ENCODE assay signal across 13 mouse cellular contexts in genomic region chr2:144177268-144177667, GRCm38 (mm10).
A peak's percentile ranks its signal among the peaks of the same experiment; 100 is the strongest.
DNase-seq lines count a peak whose midpoint lies in the region; ATAC-seq and TF ChIP-seq lines count a peak whose summit lies in the region.
"Had no signal": no experiment of that assay in that cellular context is flagged by ENCODE, and none has a peak within 500 bp of the region (broad histone marks: within the 10 kb centered on the region; RNA-seq: fewer than 3 reads in every experiment).

No protein-coding gene starts in this region.

- H3K4me3 ChIP-seq in thymus, adult 2 months (ENCODE audit: control insufficient read depth, insufficient read depth, low read length), result no peak overlapping the region
- H3K4me3 ChIP-seq in heart, embryonic 10.5 days, result peak overlapping the region; percentile 19
- H3K4me3 ChIP-seq in liver, embryonic 11.5 days (ENCODE audit: low read depth, low read length), result no peak overlapping the region
- no peak overlapping the region for H3K4me3 ChIP-seq in midbrain, embryonic 13.5 days (replicated peaks)
- H3K4me3 ChIP-seq: erythroblast, embryonic 14.5 days had no signal

- DNase-seq in thymus, adult 2 months, result no peak
- no peak for DNase-seq in thymus, postnatal 0 days (ENCODE audit: low spot score)
- DNase-seq in heart, embryonic 10.5 days (ENCODE audit: low spot score), result peak; percentile 91
- peak; percentile 54 for DNase-seq in liver, embryonic 11.5 days (ENCODE audit: low spot score)
- no peak for DNase-seq in layer of hippocampus, adult 11-12 months (ENCODE audit: low spot score)
- DNase-seq in testis, postnatal 10 days (ENCODE audit: low spot score), result no peak
- DNase-seq: cerebellum, adult 11 months; kidney, adult 9 months; thymus, adult 18-20 months had no signal

- TF ChIP-seq CTCF in thymus, adult 2 months (IDR thresholded peaks at IDR 0.05; ENCODE audit: borderline replicate concordance, control insufficient read depth, extremely low read depth, insufficient read depth, low read length, poor library complexity), result no peak

- H3K27me3 ChIP-seq in thymus, adult 2 months (ENCODE audit: control insufficient read depth, insufficient read depth, low read length), result no peaks in the 10 kb centered on the region
- no peaks in the 10 kb centered on the region for H3K27me3 ChIP-seq in heart, embryonic 10.5 days (ENCODE audit: insufficient read depth, poor library complexity, severe bottlenecking)
- no peaks in the 10 kb centered on the region for H3K27me3 ChIP-seq in liver, embryonic 11.5 days (replicated peaks; ENCODE audit: control insufficient read depth, insufficient read depth, low read length)
- no peaks in the 10 kb centered on the region for H3K27me3 ChIP-seq in midbrain, embryonic 13.5 days

- WGBS in thymus, adult 2 months, result 93% methylated on average over 6 of the region's 6 CpGs
- WGBS in heart, embryonic 10.5 days, result 14% methylated on average over 6 of the region's 6 CpGs
- WGBS in liver, embryonic 11.5 days, result 17% methylated on average over 6 of the region's 6 CpGs
- WGBS in midbrain, embryonic 13.5 days, result 51% methylated on average over 6 of the region's 6 CpGs

- H3K9me3 ChIP-seq in heart, embryonic 10.5 days, result no peaks in the 10 kb centered on the region
- H3K9me3 ChIP-seq in liver, embryonic 11.5 days (ENCODE audit: control insufficient read depth, low read length), result no peaks in the 10 kb centered on the region
- no peaks in the 10 kb centered on the region for H3K9me3 ChIP-seq in midbrain, embryonic 13.5 days

- no peak for TF ChIP-seq POLR2A in thymus, adult 2 months (IDR thresholded peaks at IDR 0.05; ENCODE audit: control insufficient read depth, extremely low read depth, insufficient read depth, low read length, poor library complexity)

- no peaks in the 10 kb centered on the region for H3K36me3 ChIP-seq in thymus, adult 2 months (ENCODE audit: control insufficient read depth, insufficient read depth, low read length)
- no peaks in the 10 kb centered on the region for H3K36me3 ChIP-seq in heart, embryonic 10.5 days
- H3K36me3 ChIP-seq in liver, embryonic 11.5 days (ENCODE audit: control insufficient read depth, insufficient read depth, low read length), result no peaks in the 10 kb centered on the region
- H3K36me3 ChIP-seq in midbrain, embryonic 13.5 days, result no peaks in the 10 kb centered on the region

- H3K9ac ChIP-seq in liver, embryonic 11.5 days (ENCODE audit: low read depth, low read length), result 0 out of 2 replicates have a peak overlapping the region, but pooled peaks have one; percentile 42
- H3K9ac ChIP-seq in midbrain, embryonic 13.5 days (replicated peaks), result no peak overlapping the region

- peaks cover 19% of the 10 kb centered on the region for H3K4me1 ChIP-seq in thymus, adult 2 months (replicated peaks; ENCODE audit: control insufficient read depth, insufficient read depth, low read length)
- H3K4me1 ChIP-seq in heart, embryonic 10.5 days, result peaks cover 35% of the 10 kb centered on the region
- peaks cover 29% of the 10 kb centered on the region for H3K4me1 ChIP-seq in liver, embryonic 11.5 days (replicated peaks; ENCODE audit: control insufficient read depth, insufficient read depth, low read length)
- no peaks in the 10 kb centered on the region for H3K4me1 ChIP-seq in midbrain, embryonic 13.5 days (replicated peaks)

- H3K4me2 ChIP-seq in liver, embryonic 11.5 days, result peak overlapping the region; percentile 28
- no peak overlapping the region for H3K4me2 ChIP-seq in midbrain, embryonic 13.5 days (replicated peaks)

- H3K27ac ChIP-seq in thymus, adult 2 months (ENCODE audit: control insufficient read depth, insufficient read depth, low read length), result peak overlapping the region; percentile 73
- H3K27ac ChIP-seq in heart, embryonic 10.5 days, result peak overlapping the region; percentile 85
- peak overlapping the region; percentile 59; the same call in 1 of the 2 replicates for H3K27ac ChIP-seq in liver, embryonic 11.5 days (ENCODE audit: low read depth, low read length)
- H3K27ac ChIP-seq in midbrain, embryonic 13.5 days, result no peak overlapping the region

- peak; percentile 79 for ATAC-seq in liver, embryonic 11.5 days (replicated peaks; ENCODE audit: low FRiP score)
- ATAC-seq in cerebellum, adult (ENCODE audit: insufficient number of reproducible peaks, low FRiP score, low TSS enrichment), result no peak
- ATAC-seq in midbrain, embryonic 13.5 days, result no peak
- ATAC-seq: lung, postnatal 0 days had no signal

Comparison
In these comparisons a context has a peak if more than half of its experiments do, and no peak if none do; other contexts are left out.
1. DNase-seq: peak in heart, embryonic 10.5 days (single experiment) and liver, embryonic 11.5 days (single experiment); none in thymus, adult 2 months (single experiment), thymus, postnatal 0 days (single experiment), layer of hippocampus, adult 11-12 months (single experiment) and testis, postnatal 10 days (single experiment).